Mouse (Mus musculus) embryo, embryonic 11 days (tissue): ENCODE measurements around the gene Rbm33.

Experiments
- DNase-seq: peaks from one replicate; pipeline ENCODE4 v3.0.0-alpha.2; 2015

The Rbm33 gene

GRCm38 (mm10) chr5:28316722-28317245 is at the start of gene Rbm33:
Gene Rbm33, plus strand, starts transcription at chr5:28317121.
- DNase-seq = peak; percentile 99

GRCm38 (mm10) chr5:28267576-28267975 is 49.3 kb upstream of the Rbm33 start:
- DNase-seq = no peak

GRCm38 (mm10) chr5:28269469-28269991 is 47.4 kb upstream of the Rbm33 start:
- no peak for DNase-seq

GRCm38 (mm10) chr5:28272836-28273235 is 44.1 kb upstream of the Rbm33 start:
- DNase-seq = no peak

- DNase-seq = no peak
Measured at GRCm38 (mm10) chr5:28277279-28277678, 39.6 kb upstream of the Rbm33 start.

- DNase-seq = no peak
Measured at GRCm38 (mm10) chr5:28289111-28289510, 27.8 kb upstream of the Rbm33 start.

- DNase-seq = no peak
Measured at GRCm38 (mm10) chr5:28290630-28291029, 26.3 kb upstream of the Rbm33 start.

- no peak for DNase-seq
Measured at GRCm38 (mm10) chr5:28291118-28291850, 25.6 kb upstream of the Rbm33 start.

GRCm38 (mm10) chr5:28292281-28292680 is 24.6 kb upstream of the Rbm33 start:
- no peak for DNase-seq

GRCm38 (mm10) chr5:28293990-28294389 is 22.9 kb upstream of the Rbm33 start:
- DNase-seq = peak; percentile 79

- no peak for DNase-seq
Measured at GRCm38 (mm10) chr5:28298161-28298560, 18.8 kb upstream of the Rbm33 start.

GRCm38 (mm10) chr5:28298693-28299092 is 18.2 kb upstream of the Rbm33 start:
- DNase-seq = no peak

GRCm38 (mm10) chr5:28299346-28299745 is 17.6 kb upstream of the Rbm33 start:
- DNase-seq = no peak

- no peak for DNase-seq
Measured at GRCm38 (mm10) chr5:28302671-28303070, 14.2 kb upstream of the Rbm33 start.

- DNase-seq = no peak
Measured at GRCm38 (mm10) chr5:28304551-28304950, 12.4 kb upstream of the Rbm33 start.

GRCm38 (mm10) chr5:28315526-28315925 is 1.4 kb upstream of the Rbm33 start:
- DNase-seq = no peak

- DNase-seq = no peak
Measured at GRCm38 (mm10) chr5:28316151-28316721, 685 bp upstream of the Rbm33 start.

- DNase-seq = peak; percentile 44
Measured at GRCm38 (mm10) chr5:28317253-28317916, 464 bp downstream of the Rbm33 start.

- DNase-seq = peak; percentile 47
Measured at GRCm38 (mm10) chr5:28317917-28318267, 971 bp downstream of the Rbm33 start.

- no peak for DNase-seq
Measured at GRCm38 (mm10) chr5:28318671-28319070, 1.8 kb downstream of the Rbm33 start.

- DNase-seq = no peak
Measured at GRCm38 (mm10) chr5:28321769-28322168, 4.8 kb downstream of the Rbm33 start.

GRCm38 (mm10) chr5:28322189-28322588 is 5.3 kb downstream of the Rbm33 start:
- DNase-seq = no peak

GRCm38 (mm10) chr5:28323822-28324221 is 6.9 kb downstream of the Rbm33 start:
- DNase-seq = no peak

GRCm38 (mm10) chr5:28324457-28324856 is 7.5 kb downstream of the Rbm33 start:
- no peak for DNase-seq
